Comparison of ENCODE assay signal across 8 mouse cellular contexts in genomic region chr13:73762938-73763337, GRCm38 (mm10). TPM values are rescaled to one million over a fixed set of nuclear protein-coding genes. Genes with fewer than 3 reads are reported as not detected.
A peak's percentile ranks its signal among the peaks of the same experiment; 100 is the strongest.
DNase-seq lines count a peak whose midpoint lies in the region; ATAC-seq and TF ChIP-seq lines count a peak whose summit lies in the region.

No protein-coding gene starts in this region.

- H3K4me2 ChIP-seq in heart, postnatal 0 days (ENCODE audit: low read depth, low read length): peak overlapping the region; percentile 97
- H3K4me2 ChIP-seq in hindbrain, embryonic 14.5 days (replicated peaks): peak overlapping the region; percentile 84
- H3K4me2 ChIP-seq in midbrain, embryonic 11.5 days: peak overlapping the region; percentile 91

- WGBS in heart, postnatal 0 days: 47% methylated on average over 6 of the region's 6 CpGs
- 30% methylated on average over 6 of the region's 6 CpGs for WGBS in embryonic facial prominence, embryonic 10.5 days
- WGBS in hindbrain, embryonic 14.5 days: 40% methylated on average over 6 of the region's 6 CpGs
- WGBS in midbrain, embryonic 11.5 days: 30% methylated on average over 6 of the region's 6 CpGs

- no peak for TF ChIP-seq EP300 in heart, postnatal 0 days (IDR thresholded peaks at IDR 0.05; ENCODE audit: low read depth)

- no peaks in the 10 kb centered on the region for H3K9me3 ChIP-seq in heart, postnatal 0 days (replicated peaks; ENCODE audit: control insufficient read depth, low read length)
- no peaks in the 10 kb centered on the region for H3K9me3 ChIP-seq in embryonic facial prominence, embryonic 10.5 days
- H3K9me3 ChIP-seq in hindbrain, embryonic 14.5 days (ENCODE audit: control insufficient read depth, low read length): no peaks in the 10 kb centered on the region
- no peaks in the 10 kb centered on the region for H3K9me3 ChIP-seq in midbrain, embryonic 11.5 days (ENCODE audit: control insufficient read depth, low read length)

- peak overlapping the region; percentile 85 for H3K4me3 ChIP-seq in heart, postnatal 0 days (ENCODE audit: low read depth, low read length)
- H3K4me3 ChIP-seq in embryonic facial prominence, embryonic 10.5 days: peak overlapping the region; percentile 82
- H3K4me3 ChIP-seq in hindbrain, embryonic 14.5 days (replicated peaks; ENCODE audit: low read length): peak overlapping the region; percentile 46
- H3K4me3 ChIP-seq in midbrain, embryonic 11.5 days (ENCODE audit: low read depth, low read length): peak overlapping the region; percentile 77

- 0 out of 2 replicates have a peak overlapping the region, but pooled peaks have one; percentile 86 for H3K9ac ChIP-seq in heart, postnatal 0 days (replicated peaks; ENCODE audit: low read depth, low read length)
- no peak overlapping the region for H3K9ac ChIP-seq in hindbrain, embryonic 14.5 days
- no peak overlapping the region for H3K9ac ChIP-seq in midbrain, embryonic 11.5 days (ENCODE audit: low read length)

- TF ChIP-seq CTCF in heart, postnatal 0 days (IDR thresholded peaks at IDR 0.05; ENCODE audit: low read depth): no peak

- DNase-seq in heart, postnatal 0 days (ENCODE audit: low spot score): no peak
- no peak for DNase-seq in heart, postnatal 14 days
- no peak for DNase-seq in embryonic facial prominence, embryonic 10.5 days (ENCODE audit: low spot score)
- DNase-seq in hindbrain, embryonic 14.5 days (ENCODE audit: low spot score): no peak
- DNase-seq in midbrain, embryonic 11.5 days (ENCODE audit: low spot score, missing footprints): no peak
- DNase-seq in adipocyte (ENCODE audit: low spot score): no peak
- no peak for DNase-seq in ovary, postnatal 10 days (ENCODE audit: low spot score)
- no peak for DNase-seq in retina, embryonic 14.5 days (ENCODE audit: low spot score)

- intact Hi-C loops in heart, postnatal 14 days (cut with DNase I): no loop called here

- peak overlapping the region; percentile 94 for H3K27ac ChIP-seq in heart, postnatal 0 days (ENCODE audit: low read depth)
- H3K27ac ChIP-seq in embryonic facial prominence, embryonic 10.5 days (replicated peaks): peak overlapping the region; percentile 93
- H3K27ac ChIP-seq in hindbrain, embryonic 14.5 days: no peak overlapping the region
- H3K27ac ChIP-seq in midbrain, embryonic 11.5 days (ENCODE audit: low read depth, low read length): no peak overlapping the region

- H3K36me3 ChIP-seq in heart, postnatal 0 days (replicated peaks; ENCODE audit: control insufficient read depth, insufficient read depth, low read length): no peaks in the 10 kb centered on the region
- H3K36me3 ChIP-seq in embryonic facial prominence, embryonic 10.5 days (replicated peaks): peaks cover 20% of the 10 kb centered on the region
- H3K36me3 ChIP-seq in hindbrain, embryonic 14.5 days (replicated peaks; ENCODE audit: control insufficient read depth, insufficient read depth): no peaks in the 10 kb centered on the region
- H3K36me3 ChIP-seq in midbrain, embryonic 11.5 days (ENCODE audit: control insufficient read depth, insufficient read depth, low read length): no peaks in the 10 kb centered on the region

- peak; percentile 0; the same call in 1 of the 2 replicates for ATAC-seq in heart, postnatal 0 days (ENCODE audit: insufficient read depth, low read depth)
- ATAC-seq in hindbrain, embryonic 14.5 days (ENCODE audit: low FRiP score): 0 out of 2 replicates have a peak, but pooled peaks have one; percentile 8
- ATAC-seq in midbrain, embryonic 11.5 days (ENCODE audit: low FRiP score): peak; percentile 45

- no peaks in the 10 kb centered on the region for H3K27me3 ChIP-seq in heart, postnatal 0 days (ENCODE audit: control insufficient read depth, insufficient read depth, low read length)
- H3K27me3 ChIP-seq in embryonic facial prominence, embryonic 10.5 days (replicated peaks; ENCODE audit: low read depth, poor library complexity, severe bottlenecking): no peaks in the 10 kb centered on the region
- no peaks in the 10 kb centered on the region for H3K27me3 ChIP-seq in hindbrain, embryonic 14.5 days (ENCODE audit: control insufficient read depth, insufficient read depth, low read length)
- no peaks in the 10 kb centered on the region; the same call in 1 of the 2 replicates for H3K27me3 ChIP-seq in midbrain, embryonic 11.5 days (ENCODE audit: control insufficient read depth, insufficient read depth, low read length)

- peaks cover 47% of the 10 kb centered on the region for H3K4me1 ChIP-seq in heart, postnatal 0 days (ENCODE audit: control insufficient read depth, insufficient read depth)
- H3K4me1 ChIP-seq in embryonic facial prominence, embryonic 10.5 days: peaks cover 46% of the 10 kb centered on the region
- H3K4me1 ChIP-seq in hindbrain, embryonic 14.5 days (replicated peaks; ENCODE audit: control insufficient read depth, insufficient read depth, low read length): peaks cover 19% of the 10 kb centered on the region; the same call in 1 of the 2 replicates
- H3K4me1 ChIP-seq in midbrain, embryonic 11.5 days (ENCODE audit: control insufficient read depth, insufficient read depth, low read length): peaks cover 15% of the 10 kb centered on the region

RNA-seq across cellular contexts. Expression of gene Slc12a7, which starts 30.0 kb away (rescaled TPM):
- 79.3 and 94.6 TPM in 2 replicates for total RNA-seq in heart, postnatal 0 days (2014; rRNA removed; ENCODE audit: low replicate concordance)
- polyA plus RNA-seq in heart, postnatal 0 days (2015; fragmentation: Nextera tagmentation; extraction: Ambion mirVana): 32.7 and 34.4 TPM in 2 replicates
- total RNA-seq in heart, postnatal 14 days (2021): 100 to 1,000 TPM; 151 to 165 TPM
- polyA plus RNA-seq in embryonic facial prominence, embryonic 10.5 days (2016; fragmentation: Nextera tagmentation; extraction: Ambion mirVana): 53.5 and 55.8 TPM in 2 replicates
- polyA plus RNA-seq in hindbrain, embryonic 14.5 days (2014; fragmentation: Nextera tagmentation; extraction: Ambion mirVana): 10.5 and 10.6 TPM in 2 replicates
- 34.3 and 38.2 TPM in 2 replicates for polyA plus RNA-seq in midbrain, embryonic 11.5 days (2014; fragmentation: Nextera tagmentation; extraction: Ambion mirVana)

RNA-seq across cellular contexts. Expression of gene Slc6a19, which starts 58.3 kb away (rescaled TPM):
- 0.35 TPM in 1 of 2 replicates, not detected in the other for total RNA-seq in heart, postnatal 0 days (2014; rRNA removed; ENCODE audit: low replicate concordance)
- polyA plus RNA-seq in heart, postnatal 0 days (2015; fragmentation: Nextera tagmentation; extraction: Ambion mirVana): not detected in 2 replicates
- total RNA-seq in heart, postnatal 14 days (2021): under 1 TPM in 1 of 2 experiments, not detected in 1; 0.12 TPM
- polyA plus RNA-seq in embryonic facial prominence, embryonic 10.5 days (2016; fragmentation: Nextera tagmentation; extraction: Ambion mirVana): 0.08 and 0.34 TPM in 2 replicates
- 0.25 and 0.46 TPM in 2 replicates for polyA plus RNA-seq in hindbrain, embryonic 14.5 days (2014; fragmentation: Nextera tagmentation; extraction: Ambion mirVana)
- 0.14 and 0.17 TPM in 2 replicates for polyA plus RNA-seq in midbrain, embryonic 11.5 days (2014; fragmentation: Nextera tagmentation; extraction: Ambion mirVana)

Comparison
In these comparisons a context has a peak if more than half of its experiments do, and no peak if none do; other contexts are left out.
1. H3K27ac ChIP-seq: peak in heart, postnatal 0 days (single experiment) and embryonic facial prominence, embryonic 10.5 days (single experiment); none in hindbrain, embryonic 14.5 days (single experiment) and midbrain, embryonic 11.5 days (single experiment).
2. Peak in every context shown above with its lines, with median percentiles within 50 percentile points of each other: ATAC-seq, H3K4me2 ChIP-seq and H3K4me3 ChIP-seq.